Mouse (Mus musculus): ENCODE data around the gene Top3a. TPM values are rescaled to one million over a fixed set of nuclear protein-coding genes. Genes with fewer than 3 reads are reported as not detected.

Gene Top3a
- total RNA-seq, 1 experiment from 2014 or later, result 20.6 TPM

DNA sequence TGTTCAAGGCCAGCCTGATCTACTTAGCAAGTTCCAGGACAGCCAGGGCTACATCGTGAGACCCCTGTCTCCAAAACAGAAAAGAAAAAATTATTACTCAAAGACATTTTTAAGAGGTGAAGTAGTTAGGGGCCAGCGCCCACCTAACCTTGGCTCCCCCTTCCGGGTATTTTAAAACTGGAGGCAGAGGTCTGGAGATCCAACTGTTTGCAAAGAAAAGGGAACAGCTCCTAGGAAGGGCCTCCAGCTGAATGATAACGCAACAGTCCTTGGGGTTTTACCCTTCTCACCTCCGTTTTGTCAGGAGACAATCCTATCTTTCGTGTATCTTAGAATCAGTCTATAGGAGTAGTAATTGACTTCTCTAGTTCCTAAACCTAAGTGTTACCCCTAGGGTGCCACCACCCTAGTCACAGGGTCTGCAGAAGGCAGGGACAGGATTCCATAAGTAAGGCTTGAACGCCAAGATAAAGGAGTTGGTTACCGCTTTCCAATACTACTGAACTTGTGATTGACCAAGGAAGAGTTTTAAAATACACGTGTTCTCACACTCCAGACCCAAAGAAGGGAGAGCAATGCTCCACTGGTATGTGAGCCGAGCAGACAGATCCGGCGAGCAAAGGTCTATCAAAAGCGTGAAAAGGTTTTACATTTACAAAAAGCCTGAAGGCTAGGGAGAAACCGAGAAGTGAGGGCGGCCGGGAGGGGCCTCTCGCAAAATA, 897 bp downstream of the Top3a start:
- ATAC-seq (ENCODE audit: extremely low read depth, insufficient number of reproducible peaks, low FRiP score, poor library complexity, severe bottlenecking), result no peak

DNA sequence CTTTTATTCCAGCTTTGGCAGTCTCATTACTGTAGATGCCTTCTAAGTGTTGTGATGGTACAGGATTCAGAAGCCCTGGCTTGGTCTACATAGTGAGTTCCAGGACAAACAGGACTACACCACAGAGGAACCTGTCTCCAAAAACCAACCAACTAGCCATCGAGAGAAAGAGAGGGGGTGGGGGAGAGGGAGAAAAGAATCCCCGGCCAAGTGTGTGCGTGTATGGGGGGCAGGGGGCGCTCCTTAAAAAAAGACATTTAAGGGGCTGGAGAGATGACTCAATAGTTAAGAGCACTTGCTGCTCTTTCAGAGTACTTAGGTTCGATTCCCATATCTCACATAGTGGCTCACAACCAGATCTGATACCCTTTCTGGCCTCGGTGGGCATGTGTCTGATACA, 1.6 kb downstream of the Top3a start:
- ATAC-seq (ENCODE audit: extremely low read depth, insufficient number of reproducible peaks, low FRiP score, poor library complexity, severe bottlenecking), result no peak

DNA sequence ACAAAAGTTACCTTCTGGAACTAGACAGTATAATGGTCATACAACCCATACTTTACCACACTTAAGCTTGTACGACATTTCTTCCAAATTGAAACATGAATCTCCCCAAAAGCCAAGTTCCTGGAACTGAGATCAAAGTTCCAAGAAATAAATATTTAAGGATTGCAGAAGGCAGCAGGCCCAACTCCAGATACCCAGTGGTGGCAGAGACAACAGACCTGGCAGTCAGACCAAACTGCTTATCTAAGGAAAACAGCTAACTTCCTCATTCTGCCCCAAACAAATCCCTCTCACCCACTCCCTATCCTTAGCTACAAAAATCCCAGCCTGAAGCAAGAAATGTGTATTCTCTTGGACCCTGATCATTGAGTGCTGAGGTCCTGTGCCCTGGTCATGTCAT, 2.3 kb downstream of the Top3a start:
- ATAC-seq (ENCODE audit: extremely low read depth, insufficient number of reproducible peaks, low FRiP score, poor library complexity, severe bottlenecking), result no peak

DNA sequence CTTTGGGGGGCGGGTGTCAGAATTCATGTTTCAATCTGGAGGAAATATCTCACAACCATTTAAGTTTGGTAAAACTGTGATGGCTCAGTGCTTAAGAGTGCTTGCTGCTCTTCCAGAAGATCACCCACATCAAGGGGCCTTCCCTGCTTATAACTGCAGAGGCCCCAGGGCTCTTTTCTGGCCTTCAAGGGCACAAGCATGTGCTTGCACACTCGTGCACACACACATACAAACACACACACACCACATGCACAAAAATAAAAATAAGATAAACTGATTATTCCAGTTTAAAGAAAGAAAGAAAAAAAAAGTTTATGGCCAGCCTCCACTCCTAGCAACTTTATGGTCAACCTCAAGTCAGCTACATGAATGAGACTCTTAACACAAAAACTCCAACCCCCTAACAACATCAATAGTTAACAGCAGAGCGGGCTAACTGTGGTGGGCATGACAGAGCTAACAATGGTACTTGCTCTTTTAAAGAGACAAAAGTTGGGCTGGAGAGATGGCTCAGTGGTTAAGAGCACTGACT, 2.9 kb downstream of the Top3a start:
- ATAC-seq (ENCODE audit: extremely low read depth, insufficient number of reproducible peaks, low FRiP score, poor library complexity, severe bottlenecking), result no peak

DNA sequence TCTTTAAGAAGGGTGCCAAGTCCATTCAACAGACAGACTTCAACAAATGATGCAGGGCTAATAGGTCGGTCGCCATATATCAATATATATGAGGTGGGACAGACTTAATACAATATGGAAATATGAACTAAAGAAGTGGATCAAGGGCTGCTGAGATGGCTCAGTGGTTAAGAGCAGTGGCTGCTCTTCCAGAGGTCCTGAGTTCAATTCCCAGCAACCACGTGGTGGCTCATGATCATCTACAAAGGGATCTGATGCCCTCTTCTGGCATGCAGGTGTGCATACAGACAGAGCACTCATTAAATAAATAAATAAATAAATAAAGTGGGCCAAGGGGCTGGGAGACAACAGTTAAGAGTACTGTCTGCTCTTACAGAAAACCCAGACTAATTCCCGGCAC, 5.0 kb downstream of the Top3a start:
- no peak for ATAC-seq (ENCODE audit: extremely low read depth, insufficient number of reproducible peaks, low FRiP score, poor library complexity, severe bottlenecking)

DNA sequence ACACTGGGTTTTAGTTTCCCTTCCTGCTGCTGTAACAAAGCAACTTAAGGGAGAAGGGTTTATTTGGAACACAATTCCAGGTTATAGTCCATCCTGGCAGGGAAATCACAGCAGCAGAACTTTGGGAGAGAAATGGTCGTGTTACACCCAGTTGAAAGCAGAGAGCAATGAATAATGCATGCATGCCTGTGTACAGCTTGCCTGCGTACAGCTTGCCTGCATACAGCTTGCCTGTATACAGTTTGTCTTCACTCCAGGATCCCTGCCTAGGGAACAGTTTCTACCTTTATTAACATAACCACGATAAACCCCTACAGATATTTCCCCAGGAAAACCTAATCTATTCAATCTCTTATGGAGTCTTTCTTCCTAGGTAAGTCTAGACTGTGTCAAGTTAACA, 6.4 kb downstream of the Top3a start:
- ATAC-seq (ENCODE audit: extremely low read depth, insufficient number of reproducible peaks, low FRiP score, poor library complexity, severe bottlenecking), result no peak

DNA sequence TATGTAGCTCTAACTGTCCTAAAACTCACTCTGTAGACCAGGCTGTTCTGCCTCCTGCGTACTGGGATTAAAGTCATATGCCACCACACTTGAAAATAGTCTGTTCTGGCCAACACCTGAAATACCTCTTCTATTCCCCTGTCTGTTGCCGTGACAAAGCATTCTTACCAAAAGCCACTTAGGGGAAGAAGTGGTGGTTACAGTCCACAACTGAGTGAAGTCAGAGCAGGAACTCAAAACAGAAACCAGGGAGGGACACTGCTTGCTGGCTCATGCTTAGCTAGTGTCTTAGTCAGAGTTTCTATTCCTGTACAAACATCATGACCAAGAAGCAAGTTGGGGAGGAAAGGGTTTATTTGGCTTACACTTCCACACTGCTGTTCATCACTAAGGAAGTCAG, 7.8 kb downstream of the Top3a start:
- ATAC-seq (ENCODE audit: extremely low read depth, insufficient number of reproducible peaks, low FRiP score, poor library complexity, severe bottlenecking), result peak; percentile 79

DNA sequence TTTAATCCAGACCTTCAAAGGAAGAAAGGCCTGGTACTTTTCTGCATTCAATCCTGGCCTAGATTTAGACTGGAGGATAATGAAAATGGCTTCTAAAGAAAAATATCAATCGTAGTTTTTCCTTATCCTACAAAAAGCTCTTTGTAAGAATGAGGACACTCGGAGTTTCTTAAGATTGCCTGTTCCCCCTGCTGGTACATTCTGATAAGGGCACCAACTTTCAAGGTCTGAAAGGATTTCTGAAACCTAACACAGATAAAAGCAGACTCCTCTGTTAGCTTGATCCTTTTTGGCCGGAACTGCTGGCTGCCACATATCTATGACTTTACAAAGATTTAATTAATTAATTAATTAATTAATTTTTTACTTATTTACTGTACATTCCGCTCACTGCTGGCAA, 10.2 kb downstream of the Top3a start:
- ATAC-seq (ENCODE audit: extremely low read depth, insufficient number of reproducible peaks, low FRiP score, poor library complexity, severe bottlenecking), result no peak

DNA sequence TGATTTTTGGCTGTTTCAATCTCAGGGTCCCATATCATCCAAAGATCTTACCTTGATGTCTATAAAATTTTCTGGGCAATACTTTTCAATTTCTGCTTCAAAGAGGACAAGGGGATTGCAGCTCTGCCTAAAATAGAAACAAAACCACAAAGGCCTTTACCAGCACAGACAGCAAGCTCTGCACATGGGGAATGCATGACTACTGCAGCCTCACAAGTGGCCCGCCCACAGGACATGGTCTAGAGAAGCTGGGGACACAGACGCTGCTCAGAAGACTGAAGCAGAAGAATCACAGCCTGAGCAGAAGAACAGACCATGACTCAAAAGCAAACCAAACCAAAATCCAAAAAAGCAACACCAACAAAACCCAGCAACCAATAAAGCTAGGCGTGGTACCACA, 15.5 kb downstream of the Top3a start:
- ATAC-seq (ENCODE audit: extremely low read depth, insufficient number of reproducible peaks, low FRiP score, poor library complexity, severe bottlenecking), result no peak

DNA sequence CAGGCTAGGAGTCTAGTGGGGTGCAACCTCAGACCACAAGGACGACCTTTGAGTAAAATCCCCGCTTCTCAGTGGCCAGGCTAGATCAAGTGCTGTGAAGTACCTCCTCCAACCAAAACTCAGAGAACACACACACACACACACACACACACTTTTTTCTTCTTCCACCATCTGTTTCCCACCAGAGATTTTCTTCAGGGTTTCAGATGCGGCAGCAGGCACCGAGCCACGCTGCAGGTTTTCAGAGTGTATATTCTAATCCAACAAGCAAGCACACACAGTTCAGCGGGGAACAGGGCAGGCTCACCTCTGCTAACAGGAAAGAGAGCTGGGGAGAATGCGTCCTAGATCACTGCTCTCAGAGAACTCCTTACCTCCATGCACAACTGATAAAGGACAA, 21.6 kb downstream of the Top3a start:
- no peak for ATAC-seq (ENCODE audit: extremely low read depth, insufficient number of reproducible peaks, low FRiP score, poor library complexity, severe bottlenecking)

DNA sequence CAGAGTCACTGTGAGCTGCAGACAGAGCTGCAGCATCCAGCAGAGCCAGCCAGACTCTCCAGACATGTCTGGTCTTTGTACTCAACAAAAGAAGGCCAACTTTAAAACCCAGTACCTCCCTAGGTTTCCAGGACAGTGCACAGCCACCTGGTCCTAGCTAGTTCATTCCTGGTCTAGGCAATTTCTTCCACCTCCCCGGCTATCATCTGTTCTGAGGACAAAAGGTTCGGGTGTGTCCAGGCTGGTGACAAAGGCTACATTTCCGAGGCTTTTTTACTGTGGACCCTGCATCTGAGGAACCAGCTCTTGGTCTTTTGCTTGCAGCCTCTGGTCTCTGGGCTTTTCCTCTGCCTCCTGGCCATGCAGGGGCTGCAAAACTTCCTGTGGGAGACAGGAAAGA, 36.8 kb downstream of the Top3a start:
- no peak for ATAC-seq (ENCODE audit: extremely low read depth, insufficient number of reproducible peaks, low FRiP score, poor library complexity, severe bottlenecking)

DNA sequence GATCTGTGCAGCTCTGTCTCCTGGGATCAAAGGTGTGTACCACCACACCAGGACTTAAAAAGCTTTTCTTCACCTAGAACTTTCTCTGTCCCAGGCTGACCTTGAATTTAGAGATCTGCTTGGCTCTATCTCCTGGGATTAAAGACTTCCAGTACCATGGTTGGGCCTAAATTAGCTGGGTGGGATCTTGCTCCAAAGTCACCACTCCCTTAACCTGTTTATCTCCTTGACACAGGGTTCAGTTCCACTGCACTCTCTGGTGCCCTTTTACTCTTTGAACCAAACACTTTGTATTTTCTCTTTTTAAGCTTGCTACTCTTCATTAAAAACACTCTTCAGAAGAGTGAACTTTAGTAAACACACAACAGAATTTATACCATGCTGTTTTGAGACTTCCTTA, 39.7 kb downstream of the Top3a start:
- ATAC-seq (ENCODE audit: extremely low read depth, insufficient number of reproducible peaks, low FRiP score, poor library complexity, severe bottlenecking), result no peak

DNA sequence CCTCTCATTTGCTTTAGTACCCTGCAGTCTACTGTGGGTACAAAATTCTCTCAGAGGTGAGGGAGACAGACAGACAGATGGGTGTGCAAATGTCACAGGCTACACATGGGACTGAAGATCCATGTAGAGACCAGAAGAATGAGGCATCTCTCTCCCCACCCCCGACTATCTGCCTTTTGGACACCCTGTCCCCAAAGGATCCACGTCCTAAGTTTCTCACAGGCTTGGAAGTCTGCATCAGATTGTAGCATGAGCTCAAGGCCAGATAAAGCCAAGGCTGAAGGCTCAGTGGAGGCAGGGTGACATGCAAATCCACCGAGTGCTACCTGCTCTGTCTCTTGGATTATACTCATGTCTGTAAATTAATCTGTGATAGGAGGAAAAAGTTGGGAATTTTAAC, 40.7 kb downstream of the Top3a start:
- ATAC-seq (ENCODE audit: extremely low read depth, insufficient number of reproducible peaks, low FRiP score, poor library complexity, severe bottlenecking), result no peak

DNA sequence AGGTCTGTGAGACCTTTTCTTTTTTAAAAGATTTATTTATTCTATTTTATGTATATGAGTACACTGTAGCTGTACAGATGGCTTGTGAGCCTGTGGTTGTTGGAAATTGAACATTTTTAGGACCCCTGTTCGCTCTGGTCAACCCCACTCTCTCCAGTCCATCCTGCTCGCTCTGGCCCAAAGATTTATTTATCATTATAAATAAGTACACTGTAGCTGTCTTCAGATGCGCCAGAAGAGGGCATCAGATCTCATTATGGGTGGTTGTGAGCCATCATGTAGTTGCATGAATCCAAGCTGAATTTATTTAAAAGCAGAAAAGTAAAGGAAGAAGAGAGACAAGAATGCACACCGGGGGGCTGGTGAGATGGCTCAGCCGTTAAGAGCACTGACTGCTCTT, 42.0 kb downstream of the Top3a start:
- no peak for ATAC-seq (ENCODE audit: extremely low read depth, insufficient number of reproducible peaks, low FRiP score, poor library complexity, severe bottlenecking)

DNA sequence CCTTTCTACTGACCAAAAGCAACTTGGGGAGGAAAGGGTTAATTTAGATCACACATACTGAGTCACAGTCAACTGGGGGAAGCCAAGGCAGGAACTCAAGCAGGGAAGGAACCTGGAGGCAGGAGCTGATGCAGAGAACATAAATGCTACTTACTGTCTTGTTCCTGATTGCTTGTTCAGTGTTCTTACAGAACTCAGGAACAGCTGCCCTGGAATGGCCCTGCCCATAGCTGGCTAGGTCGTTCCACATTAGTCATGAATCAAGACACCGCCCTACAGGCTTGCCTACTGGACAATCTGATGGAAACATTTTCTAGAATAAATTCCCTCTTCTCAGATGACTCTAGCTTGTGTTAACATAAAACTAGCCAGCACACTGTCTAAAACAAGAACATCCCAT, 43.0 kb downstream of the Top3a start:
- ATAC-seq (ENCODE audit: extremely low read depth, insufficient number of reproducible peaks, low FRiP score, poor library complexity, severe bottlenecking), result no peak

DNA sequence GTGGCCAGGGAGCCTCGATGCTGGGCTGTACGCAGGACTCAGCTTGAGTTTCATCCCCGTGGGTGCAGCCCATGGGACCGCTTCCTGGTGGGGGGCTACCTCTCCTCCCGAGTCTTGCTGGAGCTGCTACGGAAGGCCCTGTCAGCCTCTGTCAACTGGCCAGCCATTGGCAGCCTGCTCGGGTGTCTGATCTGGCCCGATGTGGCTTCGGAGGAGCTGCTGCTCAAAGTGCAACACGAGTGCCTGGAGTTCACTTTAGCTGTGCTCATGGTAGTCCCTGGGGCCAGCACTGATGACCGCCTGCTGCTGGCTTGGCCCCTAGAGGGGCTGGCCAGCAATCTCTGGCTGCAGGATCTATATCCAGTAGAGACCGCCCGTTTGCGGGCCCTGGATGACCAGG, 45.9 kb downstream of the Top3a start:
- no peak for ATAC-seq (ENCODE audit: extremely low read depth, insufficient number of reproducible peaks, low FRiP score, poor library complexity, severe bottlenecking)

DNA sequence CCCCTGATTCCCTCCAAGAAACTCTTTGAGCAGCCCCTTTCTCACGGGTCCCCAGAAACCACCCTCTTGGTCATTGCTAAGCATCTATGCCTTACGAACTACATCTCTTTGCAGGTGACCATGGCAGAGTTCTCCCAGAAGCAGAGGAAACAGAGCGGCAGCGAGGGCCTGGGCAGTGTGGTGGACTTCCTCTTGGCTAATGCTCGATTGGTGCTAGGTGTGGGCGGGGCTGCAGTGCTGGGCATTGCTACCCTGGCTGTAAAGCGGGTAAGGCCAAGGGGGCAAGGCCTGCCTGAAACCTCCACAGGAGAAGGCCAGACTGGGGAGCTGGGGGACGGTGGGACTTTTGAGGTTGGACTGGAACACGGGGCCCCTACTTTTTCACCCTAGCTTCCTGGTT, 47.0 kb downstream of the Top3a start:
- peak; percentile 11; the same call in 1 of the 2 replicates for ATAC-seq (ENCODE audit: extremely low read depth, insufficient number of reproducible peaks, low FRiP score, poor library complexity, severe bottlenecking)

DNA sequence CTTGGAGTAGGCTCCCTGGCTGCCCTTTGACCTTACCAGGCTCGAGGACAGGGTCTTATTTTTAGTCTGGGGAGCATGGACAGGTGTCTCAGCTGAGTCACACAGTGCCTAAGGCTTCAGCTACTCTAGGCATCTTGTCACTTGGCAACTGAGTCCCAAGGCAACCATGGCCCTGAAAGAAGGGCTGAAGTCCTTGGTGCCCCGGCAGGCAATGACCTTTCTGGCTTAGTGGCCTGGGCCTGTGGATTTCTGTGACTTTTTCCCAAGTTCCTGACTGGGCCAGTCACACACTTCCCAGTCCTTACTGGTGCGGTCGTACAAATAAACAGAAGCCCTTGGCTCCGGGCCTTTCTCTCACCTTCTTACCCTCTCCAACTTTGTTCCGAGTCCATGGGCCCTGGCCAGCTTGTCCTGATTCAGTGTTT, 47.9 kb downstream of the Top3a start:
- no peak for ATAC-seq (ENCODE audit: extremely low read depth, insufficient number of reproducible peaks, low FRiP score, poor library complexity, severe bottlenecking)

DNA sequence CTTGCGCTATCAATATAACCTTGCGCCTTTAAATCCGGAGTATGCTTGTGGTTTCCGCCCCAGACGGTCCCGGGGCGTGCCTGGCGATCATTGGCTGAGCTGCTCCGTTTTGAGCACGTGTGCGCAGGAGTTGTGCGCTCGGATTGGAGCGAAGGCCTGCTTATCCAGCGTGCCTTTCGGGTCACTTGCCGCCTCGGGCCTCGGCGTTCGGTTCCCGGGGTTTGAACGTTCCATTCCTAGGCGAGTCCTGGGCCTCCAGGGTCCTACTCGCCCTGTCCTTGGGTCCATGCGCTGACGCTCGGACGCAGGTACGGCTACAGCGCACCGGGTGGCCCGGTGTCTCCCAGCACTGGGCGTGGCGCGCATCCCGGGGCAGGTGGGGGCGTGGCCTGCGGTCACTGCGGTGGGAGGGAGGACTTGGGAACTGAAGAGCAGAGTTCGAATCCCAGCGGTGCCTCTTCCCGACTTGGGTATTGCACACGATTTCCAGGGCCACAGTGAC, 48.9 kb downstream of the Top3a start, which contains the start of gene Mief2:
Mief2 (plus strand) TSS at position 139 of the 502 bp plus-strand sequence.
- ATAC-seq (ENCODE audit: extremely low read depth, insufficient number of reproducible peaks, low FRiP score, poor library complexity, severe bottlenecking), result peak; percentile 84

DNA sequence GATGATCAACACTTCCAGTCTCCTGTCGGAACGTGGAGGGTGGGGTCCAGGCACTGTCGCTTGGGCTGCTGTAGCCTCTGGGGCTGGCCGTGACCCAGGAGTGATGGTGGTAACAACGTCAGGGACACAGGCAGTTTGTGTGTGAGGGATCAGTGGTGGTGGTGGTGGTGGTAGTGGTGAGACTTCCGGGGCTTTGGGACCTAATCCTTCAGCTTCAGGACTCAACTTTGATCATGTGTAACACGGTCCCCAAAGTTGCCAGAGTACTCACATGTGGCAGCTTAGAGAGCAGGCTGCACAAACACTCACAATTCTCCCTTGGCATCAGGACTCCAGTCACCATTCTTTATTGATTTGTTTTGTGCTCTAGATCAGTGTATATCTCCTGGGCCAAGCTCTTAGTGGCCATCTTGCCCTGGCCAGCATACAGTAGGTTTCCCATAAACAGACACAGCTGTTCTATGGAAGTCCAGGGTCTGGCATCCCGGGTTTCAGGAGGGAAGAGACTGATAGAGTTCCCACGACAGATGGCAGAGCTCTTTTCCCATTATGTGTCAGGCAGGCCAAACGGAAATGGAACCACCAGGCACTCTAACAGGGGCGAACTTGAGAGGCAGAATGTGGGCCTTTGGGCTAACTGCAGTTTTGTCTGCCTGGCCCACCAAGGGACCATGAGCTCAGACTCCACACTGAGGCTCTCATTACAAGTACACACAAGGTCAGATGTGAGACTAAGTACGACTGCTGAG, 49.6 kb downstream of the Top3a start:
- ATAC-seq (ENCODE audit: extremely low read depth, insufficient number of reproducible peaks, low FRiP score, poor library complexity, severe bottlenecking), result no peak

Data from neutrophil, adult 5-6 weeks (primary cell).